ENCODE assay signal across 17 mouse cellular contexts in the genomic region with DNA sequence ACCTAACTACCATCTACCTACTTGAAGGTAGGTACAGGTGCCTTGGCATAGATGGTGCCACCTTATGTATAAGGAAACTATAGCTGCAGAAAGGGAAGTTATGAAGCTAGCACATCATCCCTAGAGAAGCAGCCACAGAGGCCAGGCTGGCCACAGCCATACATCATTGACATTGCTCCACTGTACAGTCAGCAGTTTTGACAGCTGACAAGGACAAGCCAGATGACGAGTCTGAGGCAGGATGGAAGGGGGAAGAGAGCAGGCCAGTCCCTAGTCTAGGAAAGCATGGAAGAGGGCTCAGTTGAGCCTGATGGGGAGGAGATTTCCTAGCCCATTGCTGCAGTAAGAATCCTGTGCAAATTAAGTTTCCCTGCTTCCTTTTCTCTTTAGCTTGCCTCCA.
DNase-seq lines count a peak whose midpoint lies in the region; ATAC-seq and TF ChIP-seq lines count a peak whose summit lies in the region.
"Had no signal": no experiment of that assay in that cellular context is flagged by ENCODE, and none has a peak within 500 bp of the region (broad histone marks: within the 10 kb centered on the region; RNA-seq: fewer than 3 reads in every experiment).

No protein-coding gene starts in this region.

- no peak for TF ChIP-seq CTCF in midbrain, postnatal 0 days (IDR thresholded peaks at IDR 0.05)

- peaks cover 58% of the 10 kb centered on the region for H3K4me1 ChIP-seq in midbrain, embryonic 10.5 days
- H3K4me1 ChIP-seq in midbrain, postnatal 0 days (ENCODE audit: insufficient read depth, low read length): peaks cover 8% of the 10 kb centered on the region
- H3K4me1 ChIP-seq in forebrain, embryonic 15.5 days: peaks cover 38% of the 10 kb centered on the region
- H3K4me1 ChIP-seq in neural tube, embryonic 15.5 days: peaks cover 34% of the 10 kb centered on the region

- H3K4me2 ChIP-seq in midbrain, postnatal 0 days (ENCODE audit: low read depth, low read length, poor library complexity, severe bottlenecking): no peak overlapping the region
- no peak overlapping the region for H3K4me2 ChIP-seq in forebrain, embryonic 15.5 days (replicated peaks)
- no peak overlapping the region for H3K4me2 ChIP-seq in neural tube, embryonic 15.5 days
- H3K4me2 ChIP-seq: embryonic facial prominence, embryonic 12.5 days had no signal

- H3K4me3 ChIP-seq in midbrain, embryonic 10.5 days: no peak overlapping the region
- H3K4me3 ChIP-seq in midbrain, postnatal 0 days (ENCODE audit: low read depth, low read length): no peak overlapping the region
- no peak overlapping the region for H3K4me3 ChIP-seq in forebrain, embryonic 15.5 days
- H3K4me3 ChIP-seq in neural tube, embryonic 15.5 days (replicated peaks): no peak overlapping the region
- H3K4me3 ChIP-seq: embryonic facial prominence, embryonic 12.5 days had no signal

- no peaks in the 10 kb centered on the region for H3K9me3 ChIP-seq in midbrain, embryonic 10.5 days (replicated peaks)
- no peaks in the 10 kb centered on the region for H3K9me3 ChIP-seq in midbrain, postnatal 0 days (ENCODE audit: low read length)
- no peaks in the 10 kb centered on the region for H3K9me3 ChIP-seq in forebrain, embryonic 15.5 days
- no peaks in the 10 kb centered on the region for H3K9me3 ChIP-seq in neural tube, embryonic 15.5 days (replicated peaks)
- H3K9me3 ChIP-seq: embryonic facial prominence, embryonic 12.5 days had no signal

- H3K36me3 ChIP-seq in midbrain, embryonic 10.5 days: peaks cover 53% of the 10 kb centered on the region
- no peaks in the 10 kb centered on the region for H3K36me3 ChIP-seq in midbrain, postnatal 0 days (ENCODE audit: insufficient read depth, low read length)
- peaks cover 11% of the 10 kb centered on the region; the same call in 1 of the 2 replicates for H3K36me3 ChIP-seq in forebrain, embryonic 15.5 days
- no peaks in the 10 kb centered on the region for H3K36me3 ChIP-seq in neural tube, embryonic 15.5 days

- no peak for ATAC-seq in midbrain, postnatal 0 days (ENCODE audit: low FRiP score)
- ATAC-seq in forebrain, embryonic 15.5 days (replicated peaks): no peak
- 0 out of 2 replicates have a peak, but pooled peaks have one; percentile 17 for ATAC-seq in neural tube, embryonic 15.5 days (ENCODE audit: low FRiP score)

- H3K27me3 ChIP-seq in midbrain, embryonic 10.5 days (ENCODE audit: low read depth, poor library complexity, severe bottlenecking): peaks cover 93% of the 10 kb centered on the region
- H3K27me3 ChIP-seq in midbrain, postnatal 0 days (ENCODE audit: insufficient read depth, low read length): peaks cover 3% of the 10 kb centered on the region; the same call in 1 of the 2 replicates
- no peaks in the 10 kb centered on the region for H3K27me3 ChIP-seq in forebrain, embryonic 15.5 days
- H3K27me3 ChIP-seq in neural tube, embryonic 15.5 days (replicated peaks): no peaks in the 10 kb centered on the region
- H3K27me3 ChIP-seq: embryonic facial prominence, embryonic 12.5 days had no signal

- H3K9ac ChIP-seq in midbrain, postnatal 0 days (replicated peaks; ENCODE audit: low read length, poor library complexity, severe bottlenecking): no peak overlapping the region
- H3K9ac ChIP-seq in forebrain, embryonic 15.5 days (replicated peaks): no peak overlapping the region
- H3K9ac ChIP-seq in neural tube, embryonic 15.5 days (replicated peaks): no peak overlapping the region
- H3K9ac ChIP-seq: embryonic facial prominence, embryonic 12.5 days had no signal

- DNase-seq in midbrain, embryonic 10.5 days (ENCODE audit: low spot score): no peak
- no peak for DNase-seq in midbrain, postnatal 0 days (ENCODE audit: low spot score)
- DNase-seq in adrenal gland, postnatal 25 days: peak; percentile 24
- DNase-seq in kidney, adult 8-10 months: no peak
- no peak for DNase-seq in ovary, postnatal 14 days (ENCODE audit: low spot score)
- DNase-seq: cerebellum, adult 11-12 months; cerebellum, postnatal 36 days; layer of hippocampus, adult 9-11 months; liver; lung, adult 18-20 months; lung, postnatal 4 days; right cerebral cortex, postnatal 25 days; thymus, adult 18-20 months had no signal

- H3K27ac ChIP-seq in midbrain, embryonic 10.5 days (replicated peaks): 0 out of 2 replicates have a peak overlapping the region, but pooled peaks have one; percentile 13
- H3K27ac ChIP-seq in midbrain, postnatal 0 days (ENCODE audit: low read depth, low read length): no peak overlapping the region
- H3K27ac ChIP-seq in forebrain, embryonic 15.5 days (replicated peaks): peak overlapping the region; percentile 78
- peak overlapping the region; percentile 63; the same call in 1 of the 2 replicates for H3K27ac ChIP-seq in neural tube, embryonic 15.5 days (replicated peaks)
- H3K27ac ChIP-seq: kidney, postnatal 0 days had no signal

- WGBS in midbrain, embryonic 10.5 days: 88% methylated on average over 1 of the region's 1 CpGs
- 63% methylated on average over 1 of the region's 1 CpGs for WGBS in midbrain, postnatal 0 days
- 30% methylated on average over 1 of the region's 1 CpGs for WGBS in forebrain, embryonic 15.5 days
- WGBS in neural tube, embryonic 15.5 days: 44% methylated on average over 1 of the region's 1 CpGs
